Mouse (Mus musculus) brain, embryonic 14.5 days (tissue): ENCODE results near the gene Tmem270. TPM values are rescaled to one million over a fixed set of nuclear protein-coding genes. Genes with fewer than 3 reads are reported as not detected.
A peak's percentile ranks its signal among the peaks of the same experiment; 100 is the strongest.

Experiments used
- DNase-seq: peaks from one replicate; pipeline ENCODE4 v3.0.0-alpha.2; 2011; ENCODE audit warnings: low read depth
- CTCF ChIP-seq: fragments of 200-500 bp; IDR thresholded peaks from 2 replicates; pipeline ENCODE4 v1.5.1; 2012; ENCODE audit warnings: inconsistent platforms, mild to moderate bottlenecking, moderate library complexity, borderline replicate concordance; ENCODE audit not compliant: insufficient read depth, insufficient read length; ENCODE audit errors: extremely low read depth
- POLR2A ChIP-seq: fragments of 200-500 bp; IDR thresholded peaks from 2 replicates; pipeline ENCODE4 v1.6.1; 2012; ENCODE audit warnings: mild to moderate bottlenecking, inconsistent platforms, borderline replicate concordance; ENCODE audit not compliant: poor library complexity, insufficient read depth, insufficient read length, severe bottlenecking; ENCODE audit errors: extremely low read depth
- polyA plus RNA-seq: library from polyadenylated mRNA; depleted of rRNA; stranded (reverse); fragments of >200 nt; gene quantifications from 2 replicates; pipeline ENCODE4 v1.2.3, GENCODE M21; 2012

Tmem270 gene
- polyA plus RNA-seq, 1 experiment = not detected

- TF ChIP-seq CTCF (no peak), POLR2A (no peak)
- no peak for DNase-seq
These were observed 9.6 kb downstream of the Tmem270 start for GRCm38 (mm10) chr5:134896965-134897364.

DNA sequence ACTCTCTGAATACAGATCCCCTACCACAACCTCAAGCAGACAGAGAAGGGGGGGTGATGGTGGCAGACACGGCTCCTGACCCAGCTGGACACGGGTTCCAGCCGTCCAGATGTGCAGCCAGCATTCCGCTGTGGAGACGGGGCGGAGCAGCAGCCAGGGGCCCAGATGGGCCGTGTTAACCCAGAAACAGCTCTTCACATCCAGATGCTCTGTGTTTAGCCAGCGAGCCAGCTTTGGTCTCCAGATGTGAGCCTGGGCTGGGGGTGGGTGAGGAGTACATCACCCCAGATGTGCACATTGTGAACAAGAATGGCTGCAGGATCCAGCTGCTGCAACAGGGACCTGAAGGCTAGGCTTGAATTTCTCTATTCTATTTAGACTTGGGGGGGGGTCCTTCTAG lies 11.2 kb downstream of the Tmem270 start:
- TF ChIP-seq POLR2A = no peak
- TF ChIP-seq CTCF = no peak

DNA sequence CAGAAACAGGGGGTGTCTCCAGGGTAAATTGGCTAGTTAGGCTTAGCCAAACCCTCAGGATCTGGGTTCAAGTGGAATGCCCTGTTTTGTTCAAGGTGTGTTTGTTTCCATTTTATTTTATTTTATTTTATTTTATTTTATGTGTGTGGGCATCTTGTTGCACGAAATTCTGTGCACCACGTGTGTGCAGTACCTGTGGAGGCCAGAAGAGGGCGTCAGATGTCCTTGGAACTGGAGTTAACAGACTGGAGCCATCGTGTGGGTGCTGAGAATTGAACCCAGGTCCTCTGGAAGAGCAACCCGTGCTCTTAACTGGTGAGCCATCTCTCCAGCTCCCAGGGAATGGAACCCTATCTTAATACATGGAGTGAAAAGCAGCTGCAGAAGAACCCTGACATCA lies 13.8 kb downstream of the Tmem270 start:
- DNase-seq = no peak
- TF ChIP-seq CTCF (peak; percentile 34; the same call in 1 of the 2 replicates), POLR2A (no peak)

More for the DNA sequence above, 11.2 kb downstream of the Tmem270 start:
- no peak for DNase-seq

GRCm38 (mm10) chr5:134891552-134891951 lies 15.0 kb downstream of the Tmem270 start:
- DNase-seq = no peak
- TF ChIP-seq CTCF (no peak), POLR2A (no peak)

DNA sequence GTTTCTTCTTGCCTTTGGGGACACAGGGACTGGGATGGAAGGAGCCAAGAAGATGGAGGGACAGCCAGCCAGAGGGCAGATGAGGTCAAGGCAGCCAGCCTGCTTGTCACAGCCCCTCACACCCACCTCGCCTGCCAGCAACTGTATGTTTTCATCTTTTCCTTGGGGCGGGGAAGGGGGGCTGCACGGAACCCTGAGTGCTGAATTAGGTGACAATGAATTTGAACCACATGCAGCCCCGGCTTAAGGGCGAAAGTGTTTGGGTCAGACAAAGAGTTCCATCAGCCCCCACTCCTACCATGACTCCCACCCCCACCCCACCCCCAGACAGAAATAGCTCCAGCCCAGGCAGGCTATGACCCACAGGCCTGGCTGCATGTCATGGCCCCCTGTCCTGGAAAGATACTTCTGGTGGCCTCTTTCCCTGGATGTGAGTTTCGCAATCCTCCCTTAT lies 15.9 kb downstream of the Tmem270 start:
- no peak for DNase-seq
- TF ChIP-seq POLR2A (no peak), CTCF (no peak)

DNA sequence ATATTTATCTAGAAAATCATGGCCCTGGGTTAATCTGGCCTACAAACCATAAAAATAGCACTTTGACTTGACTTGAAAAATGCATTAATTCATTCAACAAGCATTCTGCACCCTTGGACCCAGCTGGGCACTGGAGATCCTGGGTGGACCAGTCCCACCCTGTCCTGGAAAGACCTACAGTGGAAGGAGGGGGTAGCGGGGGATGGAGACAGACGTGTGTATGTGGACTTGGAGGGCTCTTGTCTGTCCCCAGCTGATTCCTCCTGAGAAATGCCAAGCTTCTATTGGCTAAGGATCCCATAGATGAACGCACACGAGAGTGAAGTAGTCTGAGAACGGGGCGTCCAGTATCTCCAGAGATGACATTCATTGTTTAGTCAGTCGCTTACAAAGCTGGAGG lies 18.0 kb downstream of the Tmem270 start:
- no peak for DNase-seq
- TF ChIP-seq CTCF (no peak), POLR2A (no peak)

- TF ChIP-seq POLR2A (no peak), CTCF (no peak)
- DNase-seq = no peak
These were observed 18.8 kb downstream of the Tmem270 start for GRCm38 (mm10) chr5:134887447-134888335.

GRCm38 (mm10) chr5:134883077-134883476 lies 23.5 kb downstream of the Tmem270 start:
- DNase-seq = no peak
- TF ChIP-seq CTCF = no peak
- no peak for TF ChIP-seq POLR2A

GRCm38 (mm10) chr5:134876801-134877200 lies 29.7 kb downstream of the Tmem270 start:
- TF ChIP-seq CTCF (no peak), POLR2A (no peak)
- no peak for DNase-seq

GRCm38 (mm10) chr5:134875245-134875644 lies 31.3 kb downstream of the Tmem270 start:
- TF ChIP-seq POLR2A (no peak), CTCF (no peak)
- DNase-seq = no peak

- peak; percentile 74 for DNase-seq
- TF ChIP-seq POLR2A (no peak), CTCF (no peak)
These were observed 32.3 kb downstream of the Tmem270 start for GRCm38 (mm10) chr5:134873956-134874879.
